Mouse (Mus musculus) midbrain, embryonic 14.5 days (tissue): ENCODE measurements around the gene Cenpa. TPM values are rescaled to one million over a fixed set of nuclear protein-coding genes. Genes with fewer than 3 reads are reported as not detected.
"Not testable (repeated sequence)": the region's sequence is repeated elsewhere in the genome, so short reads cannot be mapped to it uniquely, and the experiment has no call there.

Experiments
- ATAC-seq: fragments of 200-750 bp; cut with Nextera tagmentation; 2 replicates; pipeline ENCODE4 v1.8.0; 2017; ENCODE audit warnings: moderate number of reproducible peaks, moderate library complexity; ENCODE audit not compliant: low FRiP score, low TSS enrichment
- DNase-seq: peaks from one replicate; pipeline ENCODE4 v3.0.0-alpha.2; 2015
- H3K27ac ChIP-seq: fragments of 300-500 bp; sonication (generic); replicated peaks from 2 replicates; pipeline ENCODE4 v1.5.1; 2014; ENCODE audit warnings: mild to moderate bottlenecking, low read depth, low read length, moderate library complexity
- H3K27me3 ChIP-seq: fragments of 300-500 bp; sonication (generic); 2 replicates; pipeline ENCODE4 v1.6.1; 2014; ENCODE audit warnings: low read length, control low read depth, mixed read lengths; ENCODE audit not compliant: control insufficient read depth, insufficient read depth
- H3K36me3 ChIP-seq: fragments of 300-500 bp; sonication (generic); 2 replicates; pipeline ENCODE4 v1.6.1; 2014; ENCODE audit warnings: low read length, control low read depth; ENCODE audit not compliant: control insufficient read depth, insufficient read depth
- H3K4me1 ChIP-seq: fragments of 300-500 bp; sonication (generic); 2 replicates; pipeline ENCODE4 v1.6.1; 2014; ENCODE audit warnings: mild to moderate bottlenecking, antibody characterized with exemption, low read length, control low read depth; ENCODE audit not compliant: control insufficient read depth, insufficient read depth
- H3K4me2 ChIP-seq: fragments of 300-500 bp; sonication (generic); 2 replicates; pipeline ENCODE4 v1.6.1; 2014; ENCODE audit warnings: mild to moderate bottlenecking, low read length, moderate library complexity
- H3K4me3 ChIP-seq: fragments of 300-500 bp; sonication (generic); replicated peaks from 2 replicates; pipeline ENCODE4 v1.5.1; 2014; ENCODE audit warnings: low read depth, low read length
- H3K9ac ChIP-seq: fragments of 300-500 bp; sonication (generic); replicated peaks from 2 replicates; pipeline ENCODE4 v1.6.1; 2014; ENCODE audit warnings: mild to moderate bottlenecking, low read length, moderate library complexity
- H3K9me3 ChIP-seq: fragments of 300-500 bp; sonication (generic); 2 replicates; pipeline ENCODE4 v1.6.1; 2016; ENCODE audit warnings: low read length, control low read depth, mixed read lengths; ENCODE audit not compliant: control insufficient read depth
- WGBS: fragments of 180-500 bp; shearing (Covaris S2); extraction: QIAGEN DNeasy Blood & Tissue Kit; methylation state at CpG from one replicate; pipeline ENCODE4 v1.1.7; 2014; 5-methylcytosine and 5-hydroxymethylcytosine counted together
- polyA plus RNA-seq: library from polyadenylated mRNA; unstranded; fragments of >200 nt; fragmentation: Nextera tagmentation; extraction: Ambion mirVana; gene quantifications from 2 replicates; pipeline ENCODE4 v1.2.1, GENCODE M21; 2014

Gene Cenpa
- polyA plus RNA-seq, 1 experiment from 2014 or later, result 65.3 TPM

DNA sequence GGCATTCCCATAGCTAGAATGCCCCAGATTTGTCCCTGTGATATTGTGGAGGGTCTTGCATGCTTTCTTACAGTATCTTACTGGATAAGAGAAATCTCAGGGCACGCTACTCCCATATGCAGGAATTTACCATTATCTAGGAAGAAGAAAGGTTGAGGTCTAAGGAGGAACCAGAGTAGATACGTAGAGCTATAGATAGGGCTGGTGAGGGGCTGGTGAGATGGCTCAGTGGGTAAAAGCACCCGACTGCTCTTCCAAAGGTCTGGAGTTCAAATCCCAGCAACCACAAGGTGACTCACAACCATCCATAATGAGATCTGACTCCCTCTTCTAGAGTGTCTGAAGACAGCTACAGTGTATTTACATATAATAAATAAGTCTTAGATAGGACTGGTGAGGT, 11.5 kb downstream of the Cenpa start:
- H3K27me3 ChIP-seq, H3K9ac ChIP-seq, H3K27ac ChIP-seq, ATAC-seq, H3K9me3 ChIP-seq, H3K4me2 ChIP-seq, H3K4me3 ChIP-seq, DNase-seq, H3K4me1 ChIP-seq: not testable (repeated sequence)
- H3K36me3 ChIP-seq, result peaks cover 13% of the 10 kb centered on the region; the same call in 1 of the 2 replicates
- 96% methylated on average over 3 of the region's 3 CpGs for WGBS

- Histone ChIP-seq H3K27ac (no peak overlapping the region), H3K4me2 (no peak overlapping the region), H3K27me3 (no peaks in the 10 kb centered on the region), H3K36me3 (0 out of 2 replicates have a peak, but pooled peaks cover 8% of the 10 kb centered on the region), H3K4me3 (no peak overlapping the region), H3K4me1 (no peaks in the 10 kb centered on the region), H3K9ac (no peak overlapping the region), H3K9me3 (no peaks in the 10 kb centered on the region)
- DNase-seq (no peak), ATAC-seq (no peak)
- WGBS, result 95% methylated on average over 4 of the region's 4 CpGs
Observed at GRCm38 (mm10) chr5:30678722-30679296, 12.2 kb downstream of the Cenpa start.

DNA sequence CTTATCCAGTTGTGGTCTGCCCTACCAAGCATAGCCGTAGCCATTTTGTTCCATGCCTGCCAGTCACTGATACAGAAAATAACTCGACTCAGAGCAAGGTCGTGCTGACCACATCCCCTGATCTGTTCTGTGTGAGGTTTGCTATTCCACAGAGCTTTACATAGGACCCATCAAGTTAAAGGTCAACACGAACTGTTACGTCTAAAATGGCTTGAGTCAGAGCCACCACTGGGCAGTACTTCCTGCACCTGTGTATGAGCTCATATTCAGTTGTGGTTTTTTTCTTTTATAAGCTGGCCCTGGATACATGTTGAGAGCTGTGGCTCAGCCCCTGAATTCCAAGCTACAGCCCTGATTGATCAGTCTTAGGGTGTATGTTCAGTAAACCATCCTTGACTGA, 13.0 kb downstream of the Cenpa start:
- Histone ChIP-seq H3K36me3 (0 out of 2 replicates have a peak, but pooled peaks cover 8% of the 10 kb centered on the region), H3K9me3 (no peaks in the 10 kb centered on the region), H3K4me3 (no peak overlapping the region), H3K9ac (no peak overlapping the region), H3K4me2 (no peak overlapping the region), H3K27me3 (no peaks in the 10 kb centered on the region), H3K4me1 (no peaks in the 10 kb centered on the region), H3K27ac (no peak overlapping the region)
- ATAC-seq (no peak), DNase-seq (no peak)
- 84% methylated on average over 5 of the region's 5 CpGs for WGBS

DNA sequence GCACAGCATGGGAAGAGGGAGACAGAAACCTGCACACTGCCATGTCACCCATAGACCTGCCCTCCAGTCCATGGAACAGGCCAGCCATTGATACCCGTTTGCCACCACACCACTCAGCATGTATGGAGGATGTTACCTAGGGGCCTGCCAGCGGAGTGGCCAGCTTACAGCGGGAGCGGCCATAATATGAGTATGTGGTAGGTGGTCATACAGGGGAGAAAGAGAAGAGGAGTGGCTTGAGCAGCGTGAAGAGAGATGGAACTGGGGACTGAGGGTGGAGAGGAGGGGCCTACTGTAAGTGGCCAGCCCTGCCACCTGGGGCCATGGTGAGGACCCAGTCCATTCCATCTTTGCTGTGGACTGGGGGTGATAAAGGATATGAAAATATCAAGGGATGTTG, 15.4 kb downstream of the Cenpa start:
- WGBS, result 87% methylated on average over 5 of the region's 5 CpGs

DNA sequence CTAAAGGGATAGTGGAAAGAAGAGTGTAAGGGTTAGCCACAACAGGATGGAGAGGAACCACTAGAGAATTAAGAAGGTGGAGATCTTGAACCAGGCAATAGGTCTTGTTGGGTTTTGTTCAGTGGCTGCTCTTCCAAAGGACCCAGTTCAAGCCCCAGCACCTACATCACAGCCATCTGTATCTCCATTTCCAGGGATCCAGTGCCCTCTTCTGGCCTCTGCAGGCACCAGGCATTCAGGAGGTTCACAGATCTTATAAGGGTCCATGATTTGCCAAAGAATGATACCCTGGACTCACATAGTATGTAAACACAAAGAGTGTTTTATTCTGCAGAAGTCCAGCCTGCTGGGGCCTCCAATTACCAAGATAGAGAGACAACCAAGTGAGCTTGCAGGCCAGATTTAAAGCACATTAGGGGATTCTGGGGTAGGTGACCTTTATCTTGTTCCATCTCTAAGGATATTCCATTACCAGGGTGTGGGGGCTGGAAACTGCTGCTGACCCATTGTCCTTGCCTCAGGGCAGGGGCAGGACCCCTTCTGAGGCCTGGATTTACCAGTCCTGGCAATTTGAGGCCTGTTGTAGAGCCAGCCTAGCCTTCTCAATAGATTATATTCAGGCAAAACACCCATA, 16.5 kb downstream of the Cenpa start:
- H3K4me2 ChIP-seq, result no peak overlapping the region
- no peak overlapping the region for H3K4me3 ChIP-seq
- ATAC-seq, result no peak
- no peak for DNase-seq
- no peaks in the 10 kb centered on the region for H3K9me3 ChIP-seq
- H3K27ac ChIP-seq, result no peak overlapping the region
- no peaks in the 10 kb centered on the region for H3K36me3 ChIP-seq
- H3K9ac ChIP-seq, result no peak overlapping the region
- no peaks in the 10 kb centered on the region for H3K27me3 ChIP-seq
- no peaks in the 10 kb centered on the region for H3K4me1 ChIP-seq

More for the DNA sequence above, 15.4 kb downstream of the Cenpa start:
- Histone ChIP-seq H3K27ac (no peak overlapping the region), H3K4me3 (no peak overlapping the region), H3K9me3 (no peaks in the 10 kb centered on the region), H3K4me2 (no peak overlapping the region), H3K9ac (no peak overlapping the region), H3K27me3 (no peaks in the 10 kb centered on the region), H3K36me3 (no peaks in the 10 kb centered on the region), H3K4me1 (no peaks in the 10 kb centered on the region)
- no peak for DNase-seq
- no peak for ATAC-seq

- Histone ChIP-seq H3K27ac (no peak overlapping the region), H3K36me3 (no peaks in the 10 kb centered on the region), H3K27me3 (no peaks in the 10 kb centered on the region), H3K4me2 (no peak overlapping the region), H3K4me1 (no peaks in the 10 kb centered on the region), H3K9me3 (no peaks in the 10 kb centered on the region), H3K9ac (no peak overlapping the region), H3K4me3 (no peak overlapping the region)
- ATAC-seq (no peak), DNase-seq (no peak)
- WGBS, result 72% methylated on average over 3 of the region's 3 CpGs
Observed at GRCm38 (mm10) chr5:30683993-30684392, 17.4 kb downstream of the Cenpa start.

DNA sequence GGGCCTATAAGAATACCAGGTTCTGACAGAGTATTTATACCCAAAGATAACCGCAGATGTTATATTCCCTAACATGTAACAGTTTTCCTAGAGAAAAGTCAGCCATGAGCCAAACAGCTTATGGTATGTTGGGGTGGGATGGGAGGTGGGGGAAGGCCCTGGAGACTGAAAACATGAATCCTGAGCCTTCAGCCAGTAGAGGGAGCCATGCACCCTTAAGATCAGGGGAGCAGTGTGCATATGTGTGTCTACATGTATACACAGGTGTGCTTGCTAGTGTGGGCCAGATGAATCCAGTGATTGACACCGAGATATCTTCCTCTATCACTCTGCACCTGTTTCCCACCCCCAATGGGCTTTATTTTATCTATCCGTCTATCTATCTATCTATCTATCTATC, 20.2 kb downstream of the Cenpa start:
- no peak overlapping the region for H3K9ac ChIP-seq
- no peaks in the 10 kb centered on the region for H3K4me1 ChIP-seq
- WGBS, result 77% methylated on average over 3 of the region's 3 CpGs
- no peaks in the 10 kb centered on the region for H3K36me3 ChIP-seq
- no peak overlapping the region for H3K4me3 ChIP-seq
- DNase-seq (peak; percentile 72), ATAC-seq (no peak)
- H3K9me3 ChIP-seq, result no peaks in the 10 kb centered on the region
- H3K27me3 ChIP-seq, result no peaks in the 10 kb centered on the region
- H3K27ac ChIP-seq, result no peak overlapping the region
- H3K4me2 ChIP-seq, result no peak overlapping the region

DNA sequence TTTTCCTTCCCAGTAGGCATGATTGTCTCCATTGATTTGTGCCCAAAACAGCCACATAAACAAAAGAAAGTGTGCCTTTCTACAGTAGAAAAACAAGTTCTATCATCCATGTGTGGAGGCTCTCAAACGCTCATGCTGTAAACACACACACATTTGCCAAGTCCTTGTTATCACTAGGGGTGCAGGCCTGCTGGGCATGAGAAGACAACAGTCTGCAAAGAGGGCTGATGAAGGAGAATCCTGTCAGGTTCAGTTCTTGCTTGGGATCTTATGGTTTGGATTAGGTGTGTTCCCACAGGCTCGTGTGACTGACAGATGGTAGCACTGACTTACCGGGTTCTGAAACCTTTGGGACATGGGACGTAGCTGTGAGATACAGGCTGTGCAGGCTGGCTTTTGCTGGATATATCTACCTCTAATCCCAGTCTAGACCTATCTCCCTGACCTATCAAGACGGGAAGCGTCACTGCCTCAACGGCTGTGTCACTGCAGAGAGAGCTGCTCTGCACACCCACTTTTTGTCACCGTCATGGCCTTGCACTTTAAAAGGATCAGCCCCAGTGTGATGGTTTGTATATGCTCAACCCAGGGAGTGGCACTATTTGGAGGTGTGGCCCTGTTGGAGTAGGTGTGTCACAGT, 33.9 kb downstream of the Cenpa start:
- no peak overlapping the region for H3K9ac ChIP-seq
- WGBS, result 83% methylated on average over 8 of the region's 8 CpGs
- H3K4me1 ChIP-seq, result no peaks in the 10 kb centered on the region
- H3K4me3 ChIP-seq, result no peak overlapping the region
- no peak overlapping the region for H3K4me2 ChIP-seq
- DNase-seq, result no peak
- no peaks in the 10 kb centered on the region for H3K9me3 ChIP-seq
- no peak for ATAC-seq
- no peaks in the 10 kb centered on the region for H3K36me3 ChIP-seq
- no peak overlapping the region for H3K27ac ChIP-seq
- no peaks in the 10 kb centered on the region for H3K27me3 ChIP-seq

DNA sequence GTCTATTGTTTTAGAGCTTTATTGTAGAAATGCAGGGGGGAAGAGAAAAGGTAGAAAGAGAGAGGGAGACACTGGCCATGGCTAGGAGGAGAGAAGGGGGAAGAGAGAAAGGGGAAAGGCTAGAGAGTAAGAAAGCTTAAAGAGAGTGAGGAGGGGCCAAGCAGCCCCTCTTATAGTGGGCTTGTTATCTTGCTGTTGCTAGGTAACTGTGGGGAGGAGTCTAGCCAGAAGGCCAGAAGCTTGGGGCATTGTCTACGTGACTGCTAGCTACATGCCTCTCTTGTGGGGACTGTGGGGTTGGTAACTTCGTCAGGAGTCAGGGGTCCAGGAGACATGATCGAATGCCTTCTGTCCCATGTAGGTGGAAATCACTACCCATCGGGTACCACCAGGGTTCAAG, 34.8 kb downstream of the Cenpa start:
- 27% methylated on average over 4 of the region's 4 CpGs for WGBS
- H3K4me1 ChIP-seq, H3K4me3 ChIP-seq, H3K36me3 ChIP-seq, H3K4me2 ChIP-seq, ATAC-seq, H3K27me3 ChIP-seq, DNase-seq, H3K9ac ChIP-seq, H3K9me3 ChIP-seq, H3K27ac ChIP-seq: not testable (repeated sequence)
